Mouse (Mus musculus): ENCODE results near the gene AI597479. TPM values are rescaled to one million over a fixed set of nuclear protein-coding genes. Genes with fewer than 3 reads are reported as not detected.
A peak's percentile ranks its signal among the peaks of the same experiment; 100 is the strongest.

The AI597479 gene
- 14.6 and 16.6 TPM in 2 replicates for total RNA-seq (2021)
- long read RNA-seq, experiment 1, transcript AI597479-201 (4 exons, 3,458 nt) = major isoform, 16 of 19 reads
- long read RNA-seq, experiment 1, partial matches to known transcripts = 0 of 19 reads
- long read RNA-seq, experiment 1, other reads (novel, unspliced or antisense) = 3 of 19 reads
- long read RNA-seq, experiment 2, transcript AI597479-201 (4 exons, 3,458 nt) = major isoform, 13 of 14 reads
- long read RNA-seq, experiment 2, partial matches to known transcripts = 0 of 14 reads
- long read RNA-seq, experiment 2, other reads (novel, unspliced or antisense) = 1 of 14 reads

DNA sequence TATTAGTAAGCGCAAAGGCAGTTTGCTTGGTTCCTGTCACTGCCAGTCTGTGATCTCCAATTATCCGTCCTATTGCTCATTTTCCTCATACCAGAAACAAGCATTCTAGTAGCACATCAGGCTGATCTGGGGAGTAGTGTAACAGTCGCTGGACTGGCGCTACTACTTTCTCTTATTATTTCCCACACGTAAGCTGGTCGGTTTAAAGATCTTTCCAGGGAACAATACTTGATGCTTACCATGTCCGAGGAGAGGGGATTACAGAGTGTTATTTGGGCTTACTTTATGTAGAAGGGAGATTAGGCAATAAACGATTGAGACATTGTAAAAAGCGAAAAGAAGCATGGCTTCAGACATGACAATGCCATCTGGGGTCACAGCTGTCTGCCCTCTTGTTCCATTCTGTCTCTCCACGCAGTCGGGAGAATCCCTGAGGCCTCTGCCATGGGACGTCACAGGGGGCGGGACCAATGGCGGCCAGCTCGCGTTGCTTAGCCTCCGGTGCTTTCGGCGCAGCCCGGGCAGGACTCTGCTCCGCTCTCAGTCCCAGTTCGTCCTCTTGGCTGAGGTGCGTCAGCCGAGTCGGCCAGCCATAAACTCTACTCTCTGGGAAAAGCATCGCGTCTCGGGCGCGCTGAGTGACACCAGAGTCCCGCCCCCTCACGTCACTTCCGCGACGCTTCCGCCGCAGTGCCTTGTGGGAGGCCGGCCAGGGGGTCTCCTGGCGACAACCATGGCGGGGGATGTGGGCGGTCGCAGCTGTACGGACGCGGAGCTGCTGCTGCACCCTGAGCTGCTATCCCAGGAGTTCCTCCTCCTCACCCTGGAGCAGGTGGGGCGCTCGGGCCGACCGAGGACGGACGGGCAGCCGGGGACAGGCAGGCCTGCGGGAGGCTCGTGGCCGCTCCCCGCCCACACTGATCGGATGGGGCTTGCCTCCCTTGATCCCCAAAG, at the start of gene AI597479, which contains the start of gene Tgfbrap1:
Gene AI597479, plus strand, starts transcription at position 680 of the 954 bp plus-strand sequence.
Gene Tgfbrap1, minus strand, starts transcription at position 607 of the 954 bp plus-strand sequence.
- DNase-seq = peak; percentile 96

- DNase-seq = no peak
Measured at GRCm38 (mm10) chr1:43051903-43052302, 46.6 kb upstream of the AI597479 start.

DNA sequence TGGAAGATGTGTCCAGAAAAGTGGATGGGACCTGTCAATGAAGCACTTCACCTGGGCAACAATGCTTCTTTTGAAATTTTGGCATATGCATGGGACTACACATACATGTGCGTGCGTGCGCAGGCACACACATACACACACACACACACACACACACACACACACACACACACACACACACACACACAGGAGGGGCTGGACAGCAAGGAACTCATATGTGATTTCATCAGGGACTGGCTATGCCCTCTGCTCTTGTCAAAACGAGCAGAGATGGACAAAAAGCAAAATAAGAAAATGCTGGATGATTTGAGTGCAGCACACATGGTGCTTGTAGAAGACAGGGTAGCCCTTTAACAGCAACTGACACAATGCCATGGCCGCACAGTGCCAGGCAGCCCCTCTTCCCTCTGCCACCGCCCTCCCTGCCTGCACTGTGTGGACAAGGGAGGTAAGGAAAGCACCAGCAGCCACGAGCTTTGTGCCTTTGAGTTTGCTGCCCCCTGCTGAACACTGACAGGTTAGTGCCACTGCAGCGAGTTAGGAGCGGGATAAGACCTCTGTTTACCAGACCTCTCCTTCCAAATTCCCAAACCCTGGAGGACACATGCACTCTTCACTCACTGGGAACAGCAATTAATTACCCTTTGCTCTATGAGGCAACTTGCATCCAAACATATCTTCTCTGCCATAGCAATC, 32.7 kb upstream of the AI597479 start:
- peak; percentile 73 for DNase-seq

DNA sequence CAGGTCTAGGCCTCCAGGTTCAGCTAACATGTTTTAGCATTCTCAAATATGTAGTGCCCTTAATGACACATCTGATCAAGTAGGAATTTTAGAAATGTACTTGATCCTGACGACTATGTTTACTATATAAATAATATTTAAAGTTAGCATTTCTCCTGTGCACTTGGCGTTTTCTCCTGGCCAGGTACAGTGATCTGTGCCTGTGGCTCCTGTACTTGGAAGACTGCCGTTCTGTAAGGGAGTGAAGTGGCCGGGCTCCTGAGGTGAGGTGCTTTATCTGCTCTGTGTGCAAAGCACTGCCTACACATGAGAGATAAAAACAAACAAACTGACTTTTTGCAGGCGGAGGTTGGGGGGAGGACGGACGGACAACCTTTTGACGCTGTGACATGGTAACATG, 31.9 kb upstream of the AI597479 start:
- DNase-seq = no peak

GRCm38 (mm10) chr1:43067551-43067950, 31.0 kb upstream of the AI597479 start:
- no peak for DNase-seq

DNA sequence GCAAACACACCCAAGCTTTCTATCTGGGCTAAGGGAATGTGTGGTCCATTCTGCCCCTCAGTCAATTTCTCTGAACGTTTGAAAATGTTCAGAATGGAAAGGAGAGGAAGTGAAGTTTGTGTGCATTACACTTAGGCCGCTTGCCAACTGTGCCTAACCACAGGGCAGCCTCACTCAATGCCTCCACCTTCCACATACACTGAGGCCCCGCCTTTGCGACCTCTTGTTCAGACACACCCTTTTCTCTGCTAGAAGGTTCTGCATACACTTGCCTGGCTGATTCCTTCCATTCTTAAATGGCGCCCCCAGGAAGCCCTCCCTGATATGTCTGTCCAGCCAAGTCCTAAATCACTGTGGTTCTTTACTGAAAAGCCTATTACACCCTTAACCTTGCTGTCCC, 27.8 kb upstream of the AI597479 start:
- no peak for DNase-seq

DNA sequence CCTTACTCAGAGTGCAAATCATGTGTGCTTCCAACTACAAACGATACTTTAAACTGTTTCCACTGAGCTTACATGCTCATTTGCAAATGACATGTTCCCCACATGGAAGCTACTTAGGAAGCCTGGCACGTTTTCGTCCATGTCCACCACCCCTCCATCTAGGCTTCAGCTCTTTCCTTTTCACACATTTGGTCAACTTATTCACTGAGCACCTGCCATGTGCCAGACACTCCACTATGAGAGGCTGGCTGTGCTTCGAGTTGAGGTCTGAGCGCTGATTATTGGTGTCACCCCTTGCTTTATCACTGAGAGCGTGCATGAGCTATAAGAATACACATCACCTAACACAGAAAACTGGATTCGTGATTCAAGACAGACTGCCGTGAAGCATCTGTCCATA, 26.5 kb upstream of the AI597479 start:
- DNase-seq = no peak

- no peak for DNase-seq
Measured at GRCm38 (mm10) chr1:43072561-43072960, 25.9 kb upstream of the AI597479 start.

DNA sequence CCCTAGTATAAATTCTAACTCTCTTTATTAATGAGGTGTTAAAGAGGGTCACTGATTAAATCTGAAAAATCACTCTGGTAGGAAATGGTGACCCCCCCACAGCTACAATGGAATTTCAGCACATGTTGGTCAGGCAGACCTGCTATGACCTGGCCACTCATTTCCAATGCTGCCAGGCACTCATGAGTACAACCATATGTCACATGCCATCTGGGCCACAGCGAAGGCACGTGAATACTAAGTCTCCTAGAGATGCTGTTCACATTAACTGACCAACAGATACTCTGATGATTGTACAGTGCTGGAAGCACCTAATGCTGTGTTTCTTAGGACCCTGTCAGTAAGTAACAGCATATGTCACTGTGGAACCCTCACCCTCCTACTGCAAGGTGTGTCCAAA, 23.7 kb upstream of the AI597479 start:
- no peak for DNase-seq

DNA sequence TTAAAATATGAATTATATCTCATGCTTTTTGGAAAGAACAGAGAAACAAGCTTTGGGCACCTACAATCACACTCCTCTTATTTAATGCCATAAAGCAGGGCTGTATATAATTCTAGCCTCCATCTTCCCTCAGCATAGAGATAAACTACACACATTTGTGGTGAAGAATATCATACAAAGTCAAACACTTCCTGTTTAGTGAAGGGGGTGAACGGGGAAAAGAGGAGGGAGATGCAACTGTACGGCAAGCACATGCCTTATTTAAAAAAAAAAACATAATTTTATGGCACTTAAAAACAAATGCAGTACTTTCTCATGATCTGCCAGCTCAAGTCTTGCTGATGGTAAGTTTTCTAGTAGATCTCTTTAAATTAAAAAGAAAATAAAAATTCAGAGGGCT, 20.4 kb upstream of the AI597479 start:
- DNase-seq = no peak

DNA sequence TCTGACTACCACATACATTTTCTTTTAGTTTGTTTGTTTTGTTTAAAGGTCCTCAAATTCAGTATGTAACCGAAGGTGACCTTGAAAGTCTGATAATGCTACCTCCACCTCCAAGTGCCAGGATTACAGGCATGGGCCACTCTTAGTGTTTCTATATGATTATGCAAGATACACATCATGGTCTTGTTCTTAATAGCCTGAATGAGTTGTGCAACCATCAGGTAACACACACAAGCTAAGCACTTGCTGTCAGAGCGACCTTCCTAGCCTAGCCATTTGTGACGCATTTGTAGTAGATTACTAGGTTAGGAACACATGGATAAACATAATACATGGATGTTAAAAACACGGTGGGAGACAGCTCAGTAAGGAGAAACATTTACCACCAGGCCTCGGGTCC, 15.6 kb upstream of the AI597479 start:
- no peak for DNase-seq

DNA sequence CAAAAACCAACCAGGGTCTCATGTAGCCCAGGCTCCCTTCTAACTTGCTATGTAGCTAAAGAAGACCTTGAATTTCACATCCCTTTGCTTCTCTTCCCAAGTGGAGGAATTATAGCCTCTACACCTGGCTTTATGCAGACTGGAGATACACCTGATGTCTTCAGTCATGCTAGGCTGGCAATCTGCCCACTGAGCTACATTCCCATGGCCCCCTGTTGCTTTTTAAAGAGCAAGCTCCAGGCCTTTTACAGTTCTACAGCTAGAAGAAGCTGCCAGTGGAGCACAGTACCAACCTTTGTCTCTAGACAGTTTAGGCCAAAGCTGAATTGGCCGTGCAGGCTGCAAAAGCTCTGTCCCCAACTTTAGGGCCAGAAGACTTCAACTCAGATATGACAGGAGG, 8.1 kb upstream of the AI597479 start:
- no peak for DNase-seq

DNA sequence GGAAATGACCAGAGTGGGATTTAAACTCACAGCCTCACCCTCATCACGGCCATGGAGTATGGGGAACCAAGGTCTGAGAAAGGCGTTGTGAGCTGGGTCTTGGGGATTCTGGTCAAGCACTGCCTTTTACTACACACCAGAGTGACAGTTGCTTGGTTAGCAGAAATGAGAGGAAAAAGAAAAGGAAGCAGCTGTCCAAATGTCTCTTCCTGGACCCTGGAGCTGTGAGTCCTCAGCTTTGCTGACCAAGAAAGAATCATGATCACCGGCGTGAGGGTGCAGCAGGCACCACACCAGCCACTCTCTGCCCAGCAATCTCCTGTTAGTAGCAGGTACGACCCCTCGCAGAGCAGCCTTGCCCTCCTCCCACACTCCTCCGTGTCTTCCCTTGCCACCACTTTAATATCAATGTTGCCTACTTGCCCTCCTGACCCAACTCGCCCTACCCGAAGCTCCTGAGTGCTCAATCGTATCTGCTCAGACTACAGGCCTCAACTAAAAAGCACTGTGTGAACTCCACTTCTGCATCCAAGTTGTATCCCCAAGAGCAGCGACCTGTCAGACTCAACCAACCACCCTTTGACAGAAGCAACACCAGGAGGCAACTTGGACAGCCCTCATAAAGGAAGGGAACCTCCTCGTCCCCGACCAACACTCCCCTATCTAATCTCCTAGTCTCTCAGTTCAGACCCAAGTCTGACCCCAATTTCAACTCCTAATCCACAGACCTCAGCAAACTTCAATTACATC, 7.0 kb upstream of the AI597479 start:
- DNase-seq = peak; percentile 17

GRCm38 (mm10) chr1:43092056-43093015, 6.2 kb upstream of the AI597479 start:
- peak; percentile 79 for DNase-seq

- DNase-seq = no peak
Measured at GRCm38 (mm10) chr1:43094206-43094605, 4.3 kb upstream of the AI597479 start.

DNA sequence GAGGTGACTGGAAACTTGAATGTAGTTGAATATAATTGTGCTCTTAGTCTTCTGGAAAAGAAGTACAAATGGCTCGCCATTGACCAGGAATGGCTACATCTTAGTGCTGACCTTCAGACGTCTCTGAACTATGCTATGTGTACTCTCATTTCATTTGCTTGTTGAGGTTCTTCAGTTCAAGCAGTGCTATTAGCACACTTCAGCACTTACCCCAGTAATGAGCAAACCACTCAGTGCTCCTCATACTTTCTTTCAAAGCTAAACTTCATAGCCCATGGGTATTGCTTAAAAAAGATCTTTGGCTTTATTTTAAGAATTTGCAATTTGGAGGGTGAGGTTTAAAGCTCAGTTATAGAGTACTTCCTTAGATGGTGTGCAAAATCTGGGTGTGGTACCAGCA, 10.2 kb downstream of the AI597479 start:
- no peak for DNase-seq

GRCm38 (mm10) chr1:43110556-43110955, 12.0 kb downstream of the AI597479 start:
- peak; percentile 82 for DNase-seq

- peak; percentile 64 for DNase-seq
Measured at GRCm38 (mm10) chr1:43112882-43113281, 14.4 kb downstream of the AI597479 start.

DNA sequence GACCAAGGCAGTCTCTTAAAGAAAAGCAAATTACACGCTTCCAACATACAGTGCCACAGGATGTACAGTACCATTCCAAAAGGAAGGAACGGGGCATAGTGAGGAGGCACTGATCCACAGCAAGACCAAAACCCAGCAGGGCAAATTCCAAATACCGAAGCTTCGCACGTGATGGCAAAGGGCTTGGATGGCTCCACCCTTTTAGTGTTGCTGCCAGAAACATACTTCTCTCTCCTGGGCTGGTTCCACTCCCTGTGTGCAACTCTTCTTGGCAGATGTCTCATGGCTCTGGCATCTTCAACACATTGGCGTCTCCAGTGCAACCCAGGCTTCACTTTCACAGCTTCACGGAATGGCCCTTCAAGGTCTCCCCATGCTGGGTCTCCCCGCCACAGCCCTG, 18.9 kb downstream of the AI597479 start:
- DNase-seq = peak; percentile 22

GRCm38 (mm10) chr1:43120950-43121349, 22.4 kb downstream of the AI597479 start:
- no peak for DNase-seq

DNA sequence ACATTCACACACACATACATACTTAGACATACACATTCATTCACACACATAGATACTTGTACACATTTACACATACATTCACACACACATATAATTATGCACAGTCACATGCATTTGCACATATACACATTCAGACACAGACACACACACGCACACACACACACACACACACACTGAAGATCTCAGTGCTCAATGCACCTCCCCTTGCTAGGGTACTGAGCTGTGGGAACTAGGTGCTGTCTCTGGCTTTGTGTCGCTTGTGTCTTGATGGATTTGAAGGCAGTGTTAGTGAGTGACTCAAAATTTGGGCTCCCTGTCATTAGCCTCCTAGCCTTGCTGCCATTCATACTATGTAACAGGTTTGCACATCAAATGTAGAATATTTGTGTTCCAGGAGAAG, 24.1 kb downstream of the AI597479 start:
- DNase-seq = no peak

All from adrenal gland, postnatal 14 days (tissue).